Mouse (Mus musculus): ENCODE data around the gene Efhd2.

DNA sequence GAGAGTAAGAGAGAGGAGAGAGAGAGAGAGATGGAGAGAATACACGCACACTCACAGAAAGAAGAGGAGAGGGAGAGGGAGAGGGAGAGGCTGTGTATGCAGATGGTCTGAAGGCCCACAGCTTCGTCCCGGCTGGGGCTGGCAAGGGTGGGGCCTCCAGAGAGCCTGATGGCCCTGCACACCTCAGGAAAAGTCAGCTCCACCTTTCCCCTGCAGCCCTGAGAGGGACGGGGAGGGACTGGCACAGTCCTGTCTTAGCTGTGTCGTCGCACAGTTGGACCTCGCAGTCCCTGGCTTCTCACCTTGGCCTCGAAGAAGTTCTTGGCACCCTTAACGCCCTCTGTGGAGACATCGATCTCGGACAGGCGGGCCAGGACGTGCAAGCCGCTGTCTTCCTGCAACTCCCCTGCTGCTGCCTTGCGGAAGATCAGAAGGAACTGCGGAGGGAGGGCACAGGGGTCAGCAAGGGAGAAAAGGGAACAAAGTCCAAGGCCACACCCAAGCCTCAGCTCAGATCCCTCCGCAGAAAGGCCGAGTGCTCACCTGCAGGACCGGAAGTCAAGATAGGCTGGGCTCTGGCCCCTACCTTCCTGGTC lies 14.4 kb downstream of the Efhd2 start:
- TF ChIP-seq CTCF (IDR thresholded peaks at IDR 0.05; ENCODE audit: control insufficient read depth, insufficient read depth, low read length) (no peak), POLR2A (IDR thresholded peaks at IDR 0.05; ENCODE audit: borderline replicate concordance, control insufficient read depth, low read depth, low read length) (no peak)
